ENCODE assay signal across 35 mouse cellular contexts in genomic region chr9:62834906-62835305, GRCm38 (mm10).
"Had no signal": no experiment of that assay in that cellular context is flagged by ENCODE, and none has a peak within 500 bp of the region (broad histone marks: within the 10 kb centered on the region; RNA-seq: fewer than 3 reads in every experiment).

No protein-coding gene starts in this region.

- DNase-seq: heart, postnatal 10 days; heart, postnatal 14 days; heart, postnatal 36 days; heart, postnatal 4 days; kidney, adult 11 months; kidney, adult 18-20 months; kidney, adult 2 months; kidney, adult 8-10 months; kidney, adult 9 months; kidney, postnatal 10 days; kidney, postnatal 14 days; kidney, postnatal 25 days; kidney, postnatal 36 days; kidney, postnatal 4 days; layer of hippocampus, adult 9-11 months; layer of hippocampus, postnatal 36 days had no signal

- H3K9ac ChIP-seq: heart, embryonic 12.5 days; heart, embryonic 13.5 days; heart, embryonic 15.5 days; hindbrain, embryonic 12.5 days; hindbrain, embryonic 13.5 days; hindbrain, embryonic 14.5 days; hindbrain, embryonic 15.5 days; intestine, embryonic 15.5 days; kidney, embryonic 15.5 days had no signal

- H3K27me3 ChIP-seq: heart, embryonic 12.5 days; heart, embryonic 13.5 days; heart, embryonic 15.5 days; hindbrain, embryonic 12.5 days; hindbrain, embryonic 13.5 days; hindbrain, embryonic 15.5 days; intestine, embryonic 15.5 days; kidney, embryonic 15.5 days had no signal

- H3K4me3 ChIP-seq: heart, embryonic 10.5 days; heart, embryonic 12.5 days; heart, embryonic 13.5 days; heart, embryonic 15.5 days; hindbrain, embryonic 10.5 days; hindbrain, embryonic 12.5 days; hindbrain, embryonic 13.5 days; hindbrain, embryonic 15.5 days; intestine, embryonic 15.5 days; kidney, embryonic 15.5 days; layer of hippocampus, adult 2 months had no signal

- H3K36me3 ChIP-seq: heart, embryonic 10.5 days; heart, embryonic 12.5 days; heart, embryonic 13.5 days; heart, embryonic 15.5 days; hindbrain, embryonic 10.5 days; hindbrain, embryonic 12.5 days; hindbrain, embryonic 13.5 days; hindbrain, embryonic 15.5 days; intestine, embryonic 15.5 days; kidney, embryonic 15.5 days had no signal

- ATAC-seq: hindbrain, embryonic 16.5 days; hindbrain, postnatal 0 days; inflammation-experienced regulatory T-cells, adult 6 months; intestine, embryonic 15.5 days; intestine, embryonic 16.5 days; intestine, postnatal 0 days had no signal

- H3K9me3 ChIP-seq: heart, embryonic 10.5 days; heart, embryonic 12.5 days; heart, embryonic 13.5 days; heart, embryonic 15.5 days; hindbrain, embryonic 10.5 days; hindbrain, embryonic 12.5 days; hindbrain, embryonic 13.5 days; hindbrain, embryonic 15.5 days; intestine, embryonic 15.5 days; kidney, embryonic 15.5 days had no signal

- H3K27ac ChIP-seq: heart, embryonic 10.5 days; heart, embryonic 13.5 days; heart, embryonic 15.5 days; hindbrain, embryonic 10.5 days; hindbrain, embryonic 12.5 days; hindbrain, embryonic 13.5 days; hindbrain, embryonic 14.5 days; hindbrain, embryonic 15.5 days; hindbrain, postnatal 0 days; intestine, embryonic 15.5 days; kidney, postnatal 0 days; layer of hippocampus, adult 2 months had no signal

- H3K4me2 ChIP-seq: heart, embryonic 11.5 days; heart, embryonic 12.5 days; heart, embryonic 13.5 days; heart, embryonic 15.5 days; hindbrain, embryonic 12.5 days; hindbrain, embryonic 13.5 days; hindbrain, embryonic 14.5 days; hindbrain, embryonic 15.5 days; intestine, embryonic 15.5 days; kidney, embryonic 15.5 days had no signal
